Mouse (Mus musculus) heart, embryonic 11.5 days (tissue): ENCODE data around the gene Lrfn2. TPM values are rescaled to one million over a fixed set of nuclear protein-coding genes. Genes with fewer than 3 reads are reported as not detected.

Experiments used
- ATAC-seq: fragments of 200-750 bp; cut with Nextera tagmentation; replicated peaks from 2 replicates; pipeline ENCODE4 v1.8.0; 2017; ENCODE audit warnings: moderate library complexity; ENCODE audit not compliant: insufficient number of reproducible peaks, low FRiP score, low TSS enrichment
- H3K27ac ChIP-seq: fragments of 300-500 bp; sonication (generic); 2 replicates; pipeline ENCODE4 v1.5.1; 2014; ENCODE audit warnings: mild to moderate bottlenecking, low read depth, low read length
- H3K27me3 ChIP-seq: fragments of 300-500 bp; sonication (generic); 2 replicates; pipeline ENCODE4 v1.6.1; 2014; ENCODE audit warnings: mild to moderate bottlenecking, low read length, mixed read lengths; ENCODE audit not compliant: control insufficient read depth, insufficient read depth
- H3K36me3 ChIP-seq: fragments of 300-500 bp; sonication (generic); 2 replicates; pipeline ENCODE4 v1.6.1; 2014; ENCODE audit warnings: mild to moderate bottlenecking, low read length, moderate library complexity, mixed read lengths; ENCODE audit not compliant: control insufficient read depth, insufficient read depth
- H3K4me1 ChIP-seq: fragments of 300-500 bp; sonication (generic); 2 replicates; pipeline ENCODE4 v1.6.1; 2014; ENCODE audit warnings: low read length; ENCODE audit not compliant: control insufficient read depth, insufficient read depth
- H3K4me2 ChIP-seq: fragments of 300-500 bp; sonication (generic); 2 replicates; pipeline ENCODE4 v1.6.1; 2014; ENCODE audit warnings: mild to moderate bottlenecking, moderate library complexity
- H3K4me3 ChIP-seq: fragments of 300-500 bp; sonication (generic); 2 replicates; pipeline ENCODE4 v1.5.1; 2014; ENCODE audit warnings: low read depth, low read length
- H3K9ac ChIP-seq: fragments of 300-500 bp; sonication (generic); 2 replicates; pipeline ENCODE4 v1.6.1; 2014; ENCODE audit warnings: mild to moderate bottlenecking, low read depth, low read length, moderate library complexity
- H3K9me3 ChIP-seq: fragments of 300-500 bp; sonication (generic); replicated peaks from 2 replicates; pipeline ENCODE4 v1.6.1; 2016; ENCODE audit warnings: low read length; ENCODE audit not compliant: control insufficient read depth
- WGBS: fragments of 180-500 bp; shearing (Covaris S2); extraction: QIAGEN DNeasy Blood & Tissue Kit; methylation state at CpG from one replicate; pipeline ENCODE4 v1.1.7; 2014; ENCODE audit not compliant: insufficient replicate concordance; 5-methylcytosine and 5-hydroxymethylcytosine counted together
- polyA plus RNA-seq: library from polyadenylated mRNA; unstranded; fragments of >200 nt; fragmentation: Nextera tagmentation; extraction: Ambion mirVana; gene quantifications from 2 replicates; pipeline ENCODE4 v1.2.1, GENCODE M21; 2014

The Lrfn2 gene
- polyA plus RNA-seq, 1 experiment from 2014 or later = not detected

DNA sequence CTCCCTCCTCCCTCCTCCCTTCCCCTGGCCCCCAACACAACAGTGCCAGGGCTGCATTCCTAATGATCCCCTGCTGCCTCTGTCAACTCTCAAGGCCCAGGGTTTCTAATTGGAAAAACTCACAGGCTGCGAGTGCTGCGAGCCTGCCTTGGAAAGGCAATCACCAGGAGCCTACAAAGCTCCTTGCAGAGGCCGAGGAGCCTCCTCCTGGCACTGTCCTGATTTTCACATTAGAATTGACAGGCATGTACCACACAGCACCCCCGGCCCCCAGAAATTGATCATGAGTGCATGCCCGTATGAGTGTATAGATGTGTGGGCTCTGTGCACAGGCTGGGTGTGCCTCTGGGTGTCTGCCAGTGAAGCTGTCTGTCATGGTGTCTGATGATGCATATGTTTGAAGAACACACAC, 44.4 kb downstream of the Lrfn2 start:
- Histone ChIP-seq H3K9me3 (no peaks in the 10 kb centered on the region), H3K36me3 (no peaks in the 10 kb centered on the region), H3K4me3 (no peak overlapping the region), H3K27ac (no peak overlapping the region), H3K27me3 (no peaks in the 10 kb centered on the region), H3K4me2 (no peak overlapping the region), H3K9ac (no peak overlapping the region), H3K4me1 (no peaks in the 10 kb centered on the region)
- WGBS = 47% methylated on average over 5 of the region's 5 CpGs
- no peak for ATAC-seq

- no peaks in the 10 kb centered on the region for H3K36me3 ChIP-seq
- peaks cover 13% of the 10 kb centered on the region for H3K27me3 ChIP-seq
- H3K4me1 ChIP-seq = no peaks in the 10 kb centered on the region
- 67% methylated on average over 1 of the region's 1 CpGs for WGBS
- H3K4me3 ChIP-seq = no peak overlapping the region
- ATAC-seq = no peak
- no peak overlapping the region for H3K4me2 ChIP-seq
- no peaks in the 10 kb centered on the region for H3K9me3 ChIP-seq
- H3K27ac ChIP-seq = no peak overlapping the region
- H3K9ac ChIP-seq = no peak overlapping the region
Measured at GRCm38 (mm10) chr17:48995256-48995993, 63.2 kb downstream of the Lrfn2 start.

DNA sequence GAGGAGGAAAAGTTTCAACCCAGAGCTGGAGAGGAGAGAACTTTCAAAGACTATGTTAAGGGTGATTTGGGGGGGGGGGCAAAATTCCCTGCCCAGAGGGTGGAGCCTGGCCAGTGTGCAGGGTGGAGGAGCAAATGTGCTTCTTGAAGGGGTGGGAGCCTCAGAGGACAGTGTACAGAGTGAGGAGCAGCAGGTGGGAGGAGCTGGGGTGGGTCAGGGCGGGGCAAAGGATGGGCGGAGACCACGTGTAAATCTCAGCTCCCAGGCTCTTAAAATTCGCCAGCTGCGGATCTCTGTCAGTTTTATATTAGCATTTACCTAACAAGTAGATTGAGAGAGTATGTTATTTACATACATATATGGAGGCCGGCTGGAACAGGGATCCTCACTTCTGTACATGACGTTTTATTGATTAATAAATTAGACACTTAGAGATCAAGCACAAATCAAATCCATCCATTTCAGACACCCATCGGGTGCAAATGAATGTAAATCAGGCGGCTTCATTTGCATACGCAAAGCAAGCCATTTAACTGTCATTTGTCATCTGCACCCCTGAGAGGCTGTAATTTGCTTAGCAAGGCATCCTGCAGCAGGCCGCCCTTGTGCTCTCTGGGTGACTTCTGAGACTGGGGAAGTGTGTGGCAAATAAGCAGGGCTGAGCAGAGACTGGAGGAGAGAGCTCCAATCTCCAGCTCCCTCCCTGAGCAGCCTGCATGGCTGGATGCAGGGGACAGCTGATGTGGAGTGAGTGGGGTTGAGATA, 67.5 kb downstream of the Lrfn2 start:
- no peak overlapping the region for H3K27ac ChIP-seq
- no peaks in the 10 kb centered on the region for H3K9me3 ChIP-seq
- no peak for ATAC-seq
- H3K4me2 ChIP-seq = no peak overlapping the region
- peaks cover 18% of the 10 kb centered on the region for H3K27me3 ChIP-seq
- no peaks in the 10 kb centered on the region for H3K36me3 ChIP-seq
- no peaks in the 10 kb centered on the region for H3K4me1 ChIP-seq
- H3K4me3 ChIP-seq = no peak overlapping the region
- 6% methylated on average over 11 of the region's 11 CpGs for WGBS
- no peak overlapping the region for H3K9ac ChIP-seq

DNA sequence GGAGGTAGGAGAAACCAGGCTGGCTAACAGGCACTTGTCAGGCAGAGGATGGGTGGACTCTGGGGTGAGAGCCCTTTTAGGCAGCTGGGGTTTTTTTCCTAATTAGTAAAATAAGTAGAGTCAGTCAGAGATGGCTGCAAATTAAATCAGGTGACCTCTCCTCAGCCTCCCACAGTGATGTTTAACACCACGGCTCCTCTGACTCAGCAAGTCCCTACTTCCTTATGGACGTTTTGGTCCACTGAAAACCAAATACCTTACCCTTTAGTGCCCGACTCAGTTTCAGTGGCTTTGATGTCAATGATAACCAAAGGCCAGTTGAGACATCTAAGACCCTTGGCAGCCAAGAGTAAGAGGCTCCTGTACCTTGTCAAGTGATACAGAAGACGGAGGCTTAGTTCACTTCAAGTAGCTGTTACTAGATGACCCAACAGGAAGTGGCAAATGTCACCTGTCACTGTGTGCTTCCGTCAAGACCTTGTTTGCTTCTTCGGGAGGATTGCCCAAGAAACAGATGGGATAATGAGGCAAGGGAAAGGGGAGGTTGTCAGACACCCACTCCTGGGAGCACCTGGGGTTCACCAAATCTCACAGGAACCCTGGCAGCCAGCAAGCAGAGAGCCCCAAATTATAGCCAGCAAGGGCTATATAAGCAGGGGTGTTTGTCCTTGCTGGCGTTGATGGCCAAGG, 77.3 kb downstream of the Lrfn2 start:
- H3K9me3 ChIP-seq = no peaks in the 10 kb centered on the region
- no peak overlapping the region for H3K27ac ChIP-seq
- H3K27me3 ChIP-seq = no peaks in the 10 kb centered on the region
- WGBS = 37% methylated on average over 7 of the region's 7 CpGs
- no peak overlapping the region for H3K4me2 ChIP-seq
- no peak overlapping the region for H3K9ac ChIP-seq
- no peaks in the 10 kb centered on the region for H3K4me1 ChIP-seq
- H3K36me3 ChIP-seq = no peaks in the 10 kb centered on the region
- no peak for ATAC-seq
- no peak overlapping the region for H3K4me3 ChIP-seq

- 59% methylated on average over 7 of the region's 7 CpGs for WGBS
- H3K27ac ChIP-seq = no peak overlapping the region
- H3K27me3 ChIP-seq = no peaks in the 10 kb centered on the region
- no peaks in the 10 kb centered on the region for H3K4me1 ChIP-seq
- no peak overlapping the region for H3K9ac ChIP-seq
- H3K4me3 ChIP-seq = no peak overlapping the region
- H3K4me2 ChIP-seq = no peak overlapping the region
- no peaks in the 10 kb centered on the region for H3K36me3 ChIP-seq
- H3K9me3 ChIP-seq = no peaks in the 10 kb centered on the region
- no peak for ATAC-seq
Measured at GRCm38 (mm10) chr17:49013876-49014600, 81.9 kb downstream of the Lrfn2 start.

DNA sequence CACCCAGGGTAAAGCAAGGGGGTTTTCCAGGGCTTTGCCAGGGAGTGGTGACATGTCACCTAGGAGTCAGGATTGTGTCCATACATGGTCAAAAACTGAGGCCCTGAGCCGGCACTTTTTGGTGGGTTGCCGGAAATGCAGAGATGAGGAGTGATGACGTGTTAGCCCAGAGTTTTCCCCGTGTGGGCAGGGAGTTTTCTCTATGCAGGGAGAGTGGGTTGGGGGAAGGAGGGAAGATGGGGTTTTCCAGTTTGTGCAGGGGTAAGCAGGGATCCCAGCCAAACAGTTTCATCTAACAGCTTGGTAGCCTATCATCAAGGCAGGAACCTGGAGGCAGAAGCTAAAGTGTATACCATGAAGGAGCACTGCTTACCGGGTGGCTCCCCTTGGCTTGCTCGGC, 83.2 kb downstream of the Lrfn2 start:
- no peaks in the 10 kb centered on the region for H3K4me1 ChIP-seq
- 73% methylated on average over 6 of the region's 6 CpGs for WGBS
- no peak for ATAC-seq
- H3K36me3 ChIP-seq = no peaks in the 10 kb centered on the region
- no peaks in the 10 kb centered on the region for H3K9me3 ChIP-seq
- H3K4me2 ChIP-seq = no peak overlapping the region
- no peak overlapping the region for H3K27ac ChIP-seq
- H3K9ac ChIP-seq = no peak overlapping the region
- H3K4me3 ChIP-seq = no peak overlapping the region
- H3K27me3 ChIP-seq = no peaks in the 10 kb centered on the region

DNA sequence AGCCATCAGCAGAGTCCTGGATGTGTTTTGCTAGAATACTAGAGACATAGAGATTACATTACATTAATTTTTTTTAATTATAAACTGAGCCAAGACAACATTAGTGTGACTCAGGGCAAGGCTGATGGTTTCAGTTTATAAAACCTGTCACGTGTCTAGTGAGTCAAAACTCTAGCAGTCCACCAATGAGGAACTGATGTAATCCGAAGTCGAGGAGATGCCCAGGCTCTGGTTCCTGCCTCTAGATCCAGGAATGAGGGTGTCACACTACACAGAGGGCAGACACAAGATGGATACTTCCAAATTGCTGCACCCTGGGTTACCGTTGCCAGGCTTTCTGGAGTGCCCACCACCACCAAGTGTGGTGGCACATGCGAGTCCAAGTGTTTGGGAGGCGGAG, 84.0 kb downstream of the Lrfn2 start:
- Histone ChIP-seq H3K4me1 (no peaks in the 10 kb centered on the region), H3K9me3 (no peaks in the 10 kb centered on the region), H3K36me3 (no peaks in the 10 kb centered on the region), H3K27me3 (0 out of 2 replicates have a peak, but pooled peaks cover 2% of the 10 kb centered on the region), H3K4me2 (no peak overlapping the region), H3K4me3 (no peak overlapping the region), H3K9ac (no peak overlapping the region), H3K27ac (no peak overlapping the region)
- no peak for ATAC-seq
- 83% methylated on average over 6 of the region's 6 CpGs for WGBS
